Comparison of ENCODE assay signal across 9 mouse cellular contexts in genomic region chr9:58312196-58312943, GRCm38 (mm10). TPM values are rescaled to one million over a fixed set of nuclear protein-coding genes. Genes with fewer than 3 reads are reported as not detected.
A peak's percentile ranks its signal among the peaks of the same experiment; 100 is the strongest.
DNase-seq lines count a peak whose midpoint lies in the region; ATAC-seq and TF ChIP-seq lines count a peak whose summit lies in the region.
"Had no signal": no experiment of that assay in that cellular context is flagged by ENCODE, and none has a peak within 500 bp of the region (broad histone marks: within the 10 kb centered on the region; RNA-seq: fewer than 3 reads in every experiment).

No protein-coding gene starts in this region.

- intact Hi-C loops in heart, adult 2 months (cut with DNase I): loop anchor here (5.0 kb wide), 1 partner anchor 220 kb away; no protein-coding TSS in a partner anchor

- peak overlapping the region; percentile 83 for H3K4me2 ChIP-seq in heart, embryonic 16.5 days (ENCODE audit: low read depth, low read length)
- H3K4me2 ChIP-seq in limb, embryonic 13.5 days (replicated peaks): peak overlapping the region; percentile 79
- H3K4me2 ChIP-seq in myocyte (ENCODE audit: low read depth): peak overlapping the region; percentile 53

- WGBS in heart, adult 2 months: 5% methylated on average over 72 of the region's 72 CpGs
- WGBS in bone marrow, adult 2 months: 2% methylated on average over 72 of the region's 72 CpGs
- WGBS in heart, embryonic 16.5 days: 1% methylated on average over 72 of the region's 72 CpGs
- WGBS in limb, embryonic 13.5 days: under 1% methylated on average over 72 of the region's 72 CpGs

- peak overlapping the region; percentile 53 for H3K4me3 ChIP-seq in heart, adult 2 months
- H3K4me3 ChIP-seq in bone marrow, adult 2 months (replicated peaks; ENCODE audit: control insufficient read depth, low read depth, low read length): no peak overlapping the region
- H3K4me3 ChIP-seq in heart, embryonic 16.5 days (ENCODE audit: low read length): peak overlapping the region; percentile 61
- peak overlapping the region; percentile 66 for H3K4me3 ChIP-seq in limb, embryonic 13.5 days
- peak overlapping the region; percentile 5 for H3K4me3 ChIP-seq in myocyte

- H3K79me2 ChIP-seq in heart, adult 2 months (replicated peaks; ENCODE audit: control insufficient read depth, insufficient read depth, low read length): no peaks in the 10 kb centered on the region
- H3K79me2 ChIP-seq in myocyte (ENCODE audit: control insufficient read depth, insufficient read depth): peaks cover 3% of the 10 kb centered on the region

- TF ChIP-seq CTCF in heart, adult 2 months (IDR thresholded peaks at IDR 0.05): no peak
- no peak for TF ChIP-seq CTCF in bone marrow, adult 2 months (IDR thresholded peaks at IDR 0.05; ENCODE audit: control insufficient read depth, insufficient read depth, low read length)

- H3K9me3 ChIP-seq in heart, embryonic 16.5 days (replicated peaks; ENCODE audit: control insufficient read depth, low read length): no peaks in the 10 kb centered on the region
- no peaks in the 10 kb centered on the region for H3K9me3 ChIP-seq in limb, embryonic 13.5 days

- no peak for TF ChIP-seq EP300 in heart, adult 2 months (IDR thresholded peaks at IDR 0.05; ENCODE audit: insufficient read depth, low read depth, low read length)

- no peaks in the 10 kb centered on the region for H3K36me3 ChIP-seq in heart, adult 2 months (ENCODE audit: control insufficient read depth, insufficient read depth, low read length)
- no peaks in the 10 kb centered on the region for H3K36me3 ChIP-seq in heart, embryonic 16.5 days (ENCODE audit: control insufficient read depth, insufficient read depth)
- H3K36me3 ChIP-seq in limb, embryonic 13.5 days: peaks cover 7% of the 10 kb centered on the region
- H3K36me3 ChIP-seq in myocyte (ENCODE audit: control insufficient read depth, insufficient read depth): no peaks in the 10 kb centered on the region

- H3K27me3 ChIP-seq in heart, adult 2 months (ENCODE audit: control insufficient read depth, insufficient read depth, low read length): peaks cover 6% of the 10 kb centered on the region; the same call in 1 of the 2 replicates
- H3K27me3 ChIP-seq in heart, embryonic 16.5 days (ENCODE audit: control insufficient read depth, insufficient read depth, low read length): peaks cover 8% of the 10 kb centered on the region
- H3K27me3 ChIP-seq in limb, embryonic 13.5 days: peaks cover 9% of the 10 kb centered on the region; the same call in 1 of the 2 replicates
- H3K27me3 ChIP-seq in myocyte (ENCODE audit: control insufficient read depth, insufficient read depth, insufficient read length): no peaks in the 10 kb centered on the region

- peak; percentile 58 to 60 for DNase-seq in heart, adult 2 months
- DNase-seq in heart, adult 8-10 months (ENCODE audit: low spot score): no peak
- DNase-seq in spleen, adult 18-20 months: no peak

- peaks cover 8% of the 10 kb centered on the region for H3K4me1 ChIP-seq in heart, adult 2 months (ENCODE audit: control insufficient read depth, insufficient read depth, low read length)
- no peaks in the 10 kb centered on the region for H3K4me1 ChIP-seq in bone marrow, adult 2 months (ENCODE audit: control insufficient read depth, insufficient read depth, low read length)
- H3K4me1 ChIP-seq in heart, embryonic 16.5 days (ENCODE audit: control insufficient read depth, insufficient read depth, low read length): peaks cover 39% of the 10 kb centered on the region
- peaks cover 94% of the 10 kb centered on the region for H3K4me1 ChIP-seq in limb, embryonic 13.5 days

- peak; percentile 1 for ATAC-seq in heart, embryonic 16.5 days (replicated peaks; ENCODE audit: extremely low read depth, insufficient read depth, low FRiP score)
- ATAC-seq in limb, embryonic 13.5 days (ENCODE audit: low FRiP score, low read depth): peak; percentile 19
- no peak for ATAC-seq in megakaryocyte-erythroid progenitor cell, adult 5-6 weeks (replicated peaks; ENCODE audit: low FRiP score, low TSS enrichment, poor library complexity, severe bottlenecking)

- peak overlapping the region; percentile 71 for H3K9ac ChIP-seq in heart, adult 2 months (ENCODE audit: low read depth, low read length)
- peak overlapping the region; percentile 76 for H3K9ac ChIP-seq in heart, embryonic 16.5 days (ENCODE audit: low read length)
- H3K9ac ChIP-seq in limb, embryonic 13.5 days: peak overlapping the region; percentile 78

- H3K27ac ChIP-seq in heart, adult 2 months: peak overlapping the region; percentile 77
- H3K27ac ChIP-seq in bone marrow, adult 2 months (ENCODE audit: control insufficient read depth, insufficient read depth, low read depth, low read length, poor library complexity): peak overlapping the region; percentile 26; the same call in 1 of the 2 replicates
- H3K27ac ChIP-seq in heart, embryonic 16.5 days (ENCODE audit: low read length): peak overlapping the region; percentile 81
- H3K27ac ChIP-seq in limb, embryonic 13.5 days: peak overlapping the region; percentile 93

- H3ac ChIP-seq in myocyte (ENCODE audit: control insufficient read depth, insufficient read length): peak overlapping the region; percentile 1

- no peak for TF ChIP-seq POLR2A in heart, adult 2 months (IDR thresholded peaks at IDR 0.05; ENCODE audit: insufficient read depth, low read depth, low read length)
- no peak for TF ChIP-seq POLR2A in bone marrow, adult 2 months (IDR thresholded peaks at IDR 0.05; ENCODE audit: borderline replicate concordance, control insufficient read depth, low read depth, low read length)
- no peak for TF ChIP-seq POLR2A in myocyte (IDR thresholded peaks at IDR 0.05; ENCODE audit: insufficient read length, low read depth)

TF ChIP-seq in myocyte, 11 proteins besides CTCF, POLR2A, EP300 and RAD21:
- TF ChIP-seq REST (IDR thresholded peaks at IDR 0.05; ENCODE audit: insufficient read depth, insufficient read length) (no peak), MYOD1 (IDR thresholded peaks at IDR 0.05; ENCODE audit: control insufficient read depth in 1 of 3, insufficient read length in 2 of 3, low read depth in 2 of 3) (no peak), CEBPB (IDR thresholded peaks at IDR 0.05; ENCODE audit: insufficient read depth, poor library complexity, severe bottlenecking) (no peak), SRF (IDR thresholded peaks at IDR 0.05; ENCODE audit: control insufficient read depth, insufficient read length, low read depth) (no peak), E2F4 (IDR thresholded peaks at IDR 0.05; ENCODE audit: insufficient read depth) (no peak), MAX (IDR thresholded peaks at IDR 0.05; ENCODE audit: low read depth) (no peak), TCF3 (IDR thresholded peaks at IDR 0.05; ENCODE audit: insufficient read length, low read depth) (no peak), TCF12 (IDR thresholded peaks at IDR 0.05; ENCODE audit: insufficient read depth, poor library complexity, severe bottlenecking) (no peak), POLR2AphosphoS2 (IDR thresholded peaks at IDR 0.05; ENCODE audit: insufficient read length, low read depth) (no peak), USF1 (IDR thresholded peaks at IDR 0.05; ENCODE audit: low read depth) (no peak)

RNA-seq across cellular contexts. Expression of gene Loxl1, which starts 0.6 kb away (rescaled TPM):
- 10 to 100 TPM; 22.1 to 28.4 TPM for total RNA-seq in heart, adult 2 months (2021)
- 57.5 and 59.7 TPM in 2 replicates for polyA plus RNA-seq in heart, adult 2 months (2012; rRNA removed)
- total RNA-seq in heart, adult 8-10 months (2022): 10 to 100 TPM; 14.3 to 19.3 (median 16.6) TPM
- 4.0 and 5.2 TPM in 2 replicates for polyA plus RNA-seq in bone marrow, adult 2 months (2011; ENCODE audit: insufficient read depth, insufficient read length, low replicate concordance, missing spikeins)
- polyA plus RNA-seq in heart, embryonic 16.5 days (2015; fragmentation: Nextera tagmentation; extraction: Ambion mirVana): 47.0 and 48.6 TPM in 2 replicates
- 51.3 and 52.2 TPM in 2 replicates for polyA plus RNA-seq in limb, embryonic 13.5 days (2015; fragmentation: Nextera tagmentation; extraction: Ambion mirVana)
- polyA plus RNA-seq in myocyte (2012; fragmentation: generic; extraction: Trizol): 46.1 TPM
- not detected in 2 replicates for total RNA-seq in megakaryocyte-erythroid progenitor cell, adult 5-6 weeks (2014; fragmentation: Nextera tagmentation)
- total RNA-seq in megakaryocyte-erythroid progenitor cell, adult 5-6 weeks (2017): not detected in 2 replicates
- total RNA-seq: MEL had no signal

RNA-seq across cellular contexts. Expression of gene Tbc1d21, which starts 57.9 kb away (rescaled TPM):
- not detected for total RNA-seq in heart, adult 2 months (2021)
- not detected in 2 replicates for polyA plus RNA-seq in heart, adult 2 months (2012; rRNA removed)
- not detected for total RNA-seq in heart, adult 8-10 months (2022)
- not detected in 2 replicates for polyA plus RNA-seq in bone marrow, adult 2 months (2011; ENCODE audit: insufficient read depth, insufficient read length, low replicate concordance, missing spikeins)
- not detected in 2 replicates for polyA plus RNA-seq in heart, embryonic 16.5 days (2015; fragmentation: Nextera tagmentation; extraction: Ambion mirVana)
- not detected in 2 replicates for polyA plus RNA-seq in limb, embryonic 13.5 days (2015; fragmentation: Nextera tagmentation; extraction: Ambion mirVana)
- polyA plus RNA-seq in myocyte (2012; fragmentation: generic; extraction: Trizol): 0.32 TPM
- not detected in 2 replicates for total RNA-seq in megakaryocyte-erythroid progenitor cell, adult 5-6 weeks (2014; fragmentation: Nextera tagmentation)
- not detected in 2 replicates for total RNA-seq in megakaryocyte-erythroid progenitor cell, adult 5-6 weeks (2017)
- total RNA-seq: MEL had no signal

RNA-seq across cellular contexts. Expression of gene Stoml1, which starts 59.4 kb away (rescaled TPM):
- 1 to 10 TPM; 9.2 to 9.6 TPM for total RNA-seq in heart, adult 2 months (2021)
- 23.4 and 29.4 TPM in 2 replicates for polyA plus RNA-seq in heart, adult 2 months (2012; rRNA removed)
- 10 to 100 TPM in 3 of 4 experiments, 1 to 10 TPM in 1; 9.5 to 13.4 (median 11.7) TPM for total RNA-seq in heart, adult 8-10 months (2022)
- polyA plus RNA-seq in bone marrow, adult 2 months (2011; ENCODE audit: insufficient read depth, insufficient read length, low replicate concordance, missing spikeins): 14.4 and 24.5 TPM in 2 replicates
- polyA plus RNA-seq in heart, embryonic 16.5 days (2015; fragmentation: Nextera tagmentation; extraction: Ambion mirVana): 28.2 and 28.3 TPM in 2 replicates
- polyA plus RNA-seq in limb, embryonic 13.5 days (2015; fragmentation: Nextera tagmentation; extraction: Ambion mirVana): 44.2 and 45.6 TPM in 2 replicates
- polyA plus RNA-seq in myocyte (2012; fragmentation: generic; extraction: Trizol): 37.9 TPM
- 4.7 and 17.9 TPM in 2 replicates for total RNA-seq in megakaryocyte-erythroid progenitor cell, adult 5-6 weeks (2014; fragmentation: Nextera tagmentation)
- 3.5 and 5.3 TPM in 2 replicates for total RNA-seq in megakaryocyte-erythroid progenitor cell, adult 5-6 weeks (2017)

Comparison
In these comparisons a context has a peak if more than half of its experiments do, and no peak if none do; other contexts are left out.
1. DNase-seq: peak in heart, adult 2 months (2 of 2); none in heart, adult 8-10 months (single experiment) and spleen, adult 18-20 months (0 of 2).
2. H3K27ac ChIP-seq: peak in every context shown above with its lines; median percentile 93 in limb, embryonic 13.5 days; 81 in heart, embryonic 16.5 days; 77 in heart, adult 2 months; 26 in bone marrow, adult 2 months.
3. Peak in every context shown above with its lines, with median percentiles within 50 percentile points of each other: H3K9ac ChIP-seq and H3K4me2 ChIP-seq.